Mouse (Mus musculus) adipose tissue, adult 10 weeks (tissue): ENCODE measurements around the gene Olfr871. TPM values are rescaled to one million over a fixed set of nuclear protein-coding genes. Genes with fewer than 3 reads are reported as not detected.

Experiments used
- polyA plus RNA-seq: library from polyadenylated mRNA; stranded (reverse); fragments of 350-450 nt; fragmentation: Illumina TruSeq; extraction: RNeasy Lipid Tissue Mini Kit (QIAGEN cat#74804); gene quantifications from one replicate; pipeline ENCODE4 v1.2.3, GENCODE M21; 2014; ENCODE audit warnings: low read depth, low replicate concordance

Olfr871 gene
- polyA plus RNA-seq, result not detected

GRCm38 (mm10) chr9:20211907-20212306 is at the start of gene Olfr871:
Olfr871 (plus strand) TSS chr9:20212207.

GRCm38 (mm10) chr9:20173957-20174356 is 38.0 kb upstream of the Olfr871 start, which contains the start of gene Olfr870:
Olfr870 (minus strand) TSS chr9:20174057.

DNA sequence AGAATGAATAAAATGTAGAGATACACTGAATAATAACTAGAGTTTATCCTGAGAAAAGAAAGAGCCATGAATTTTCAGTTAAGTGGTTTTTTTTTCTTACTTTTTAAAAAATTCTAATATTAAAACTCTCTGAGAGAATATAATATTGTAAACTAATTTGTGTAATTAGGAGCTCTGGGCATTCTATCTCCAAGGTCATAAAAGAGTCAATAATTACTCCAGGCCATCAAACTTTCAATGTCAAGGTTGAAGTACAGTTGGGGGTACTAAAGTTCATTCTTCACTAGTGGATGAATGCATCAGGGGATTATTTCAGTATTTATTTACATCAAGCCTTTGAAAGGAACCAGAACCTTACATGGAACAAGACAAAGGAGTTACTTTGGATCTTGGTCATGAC is 24.8 kb downstream of the Olfr871 start, which contains the start of gene Olfr872:
TSS of gene Olfr872 (plus strand) at position 301 of the 400 bp plus-strand sequence.

Other genes with a start within 250 kb of the Olfr871 start
- not detected for gene Olfr866, start 184.2 kb upstream of the Olfr871 start, polyA plus RNA-seq
- not detected for gene Olfr867, start 154.6 kb upstream of the Olfr871 start, polyA plus RNA-seq
- not detected for gene Olfr868, start 113.6 kb upstream of the Olfr871 start, polyA plus RNA-seq
- gene Olfr869, start 83.2 kb upstream of the Olfr871 start, polyA plus RNA-seq, result not detected
- gene Olfr870, start 38.1 kb upstream of the Olfr871 start, polyA plus RNA-seq, result not detected
- gene Olfr872, start 24.9 kb downstream of the Olfr871 start, polyA plus RNA-seq, result not detected
- gene Olfr39, start 70.1 kb downstream of the Olfr871 start, polyA plus RNA-seq, result not detected
- not detected for gene Olfr873, start 86.3 kb downstream of the Olfr871 start, polyA plus RNA-seq
- gene Olfr18, start 123.9 kb downstream of the Olfr871 start, polyA plus RNA-seq, result not detected
- gene Zfp560, start 173.0 kb downstream of the Olfr871 start, polyA plus RNA-seq, result 23.9 TPM
- 5.8 TPM for gene Zfp26, start 248.0 kb downstream of the Olfr871 start, polyA plus RNA-seq